10 mouse cellular contexts compared by ENCODE assay signal in the genomic region with DNA sequence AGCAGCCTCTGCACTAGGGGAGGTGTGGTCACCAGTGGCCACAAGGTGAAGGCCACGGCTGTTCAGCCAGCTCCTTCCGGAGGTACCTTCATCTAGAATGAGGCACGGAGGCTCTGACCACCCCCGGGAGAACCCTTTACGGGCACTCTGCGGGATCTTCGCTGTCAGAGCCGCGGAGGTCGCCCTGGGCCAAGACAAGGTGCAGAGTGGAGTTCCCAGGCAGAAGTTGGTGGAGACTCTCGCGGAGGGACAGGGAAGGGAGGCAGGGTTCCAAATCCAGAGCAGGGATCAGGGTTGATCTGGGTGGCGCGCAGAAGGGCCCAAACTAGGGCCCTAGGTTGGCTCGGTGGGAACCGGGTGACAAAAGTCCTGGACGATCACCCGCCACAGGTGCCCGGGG. TPM values are rescaled to one million over a fixed set of nuclear protein-coding genes. Genes with fewer than 3 reads are reported as not detected.
DNase-seq lines count a peak whose midpoint lies in the region; ATAC-seq and TF ChIP-seq lines count a peak whose summit lies in the region.
"Had no signal": no experiment of that assay in that cellular context is flagged by ENCODE, and none has a peak within 500 bp of the region (broad histone marks: within the 10 kb centered on the region; RNA-seq: fewer than 3 reads in every experiment).

No protein-coding gene starts in this region.

- WGBS in heart, embryonic 10.5 days, result under 1% methylated on average over 19 of the region's 19 CpGs
- 4% methylated on average over 19 of the region's 19 CpGs for WGBS in liver, embryonic 13.5 days (ENCODE audit: insufficient replicate concordance)
- WGBS in stomach, postnatal 0 days, result 4% methylated on average over 13 of the region's 19 CpGs

- DNase-seq in heart, embryonic 10.5 days (ENCODE audit: low spot score), result no peak
- DNase-seq in heart, postnatal 25 days (ENCODE audit: low spot score), result no peak
- peak; percentile 9 for DNase-seq in right cerebral cortex, postnatal 25 days
- DNase-seq in right cerebral cortex, postnatal 36 days (ENCODE audit: low spot score in 2 of 2), result no peak
- DNase-seq in liver, embryonic 13.5 days, result no peak
- DNase-seq in stomach, postnatal 0 days (ENCODE audit: low spot score), result no peak
- DNase-seq in layer of hippocampus, adult 9-10 months (ENCODE audit: low spot score), result no peak
- DNase-seq: cerebellum, adult 2 months had no signal

- peaks cover 75% of the 10 kb centered on the region for H3K27me3 ChIP-seq in heart, embryonic 10.5 days (ENCODE audit: insufficient read depth, poor library complexity, severe bottlenecking)
- H3K27me3 ChIP-seq in liver, embryonic 13.5 days, result peaks cover 68% of the 10 kb centered on the region
- peaks cover 12% of the 10 kb centered on the region; the same call in 1 of the 2 replicates for H3K27me3 ChIP-seq in stomach, postnatal 0 days (ENCODE audit: control insufficient read depth, insufficient read depth, low read length)

- TF ChIP-seq CTCF in stomach, postnatal 0 days (IDR thresholded peaks at IDR 0.05; ENCODE audit: low read depth), result no peak

- H3K4me2 ChIP-seq in liver, embryonic 13.5 days, result peak overlapping the region; percentile 57
- H3K4me2 ChIP-seq in stomach, postnatal 0 days (replicated peaks; ENCODE audit: low read depth), result peak overlapping the region; percentile 75

- H3K36me3 ChIP-seq in heart, embryonic 10.5 days, result no peaks in the 10 kb centered on the region
- no peaks in the 10 kb centered on the region for H3K36me3 ChIP-seq in liver, embryonic 13.5 days
- no peaks in the 10 kb centered on the region for H3K36me3 ChIP-seq in stomach, postnatal 0 days (ENCODE audit: control insufficient read depth, insufficient read depth, low read length)

- H3K4me3 ChIP-seq in heart, embryonic 10.5 days, result peak overlapping the region; percentile 63
- peak overlapping the region; percentile 43 for H3K4me3 ChIP-seq in liver, embryonic 13.5 days (replicated peaks)
- peak overlapping the region; percentile 47 for H3K4me3 ChIP-seq in stomach, postnatal 0 days (ENCODE audit: low read depth, low read length)

- H3K27ac ChIP-seq in heart, embryonic 10.5 days, result peak overlapping the region; percentile 48; the same call in 1 of the 2 replicates
- no peak overlapping the region for H3K27ac ChIP-seq in liver, embryonic 13.5 days
- no peak overlapping the region for H3K27ac ChIP-seq in stomach, postnatal 0 days (replicated peaks)

- ATAC-seq in liver, embryonic 13.5 days (ENCODE audit: low read depth), result no peak
- ATAC-seq in stomach, postnatal 0 days (ENCODE audit: low FRiP score, low TSS enrichment), result no peak
- no peak for ATAC-seq in erythroid progenitor cell, adult 5-6 weeks (replicated peaks; ENCODE audit: low FRiP score, poor library complexity, severe bottlenecking)

- intact Hi-C loops in heart, postnatal 25 days (cut with DNase I), result loop anchor here (10.0 kb wide), 1 partner anchor 118 kb away; no protein-coding TSS in a partner anchor

- H3K9ac ChIP-seq in liver, embryonic 13.5 days, result no peak overlapping the region
- peak overlapping the region; percentile 59 for H3K9ac ChIP-seq in stomach, postnatal 0 days (ENCODE audit: low read length)

- peaks cover 32% of the 10 kb centered on the region for H3K4me1 ChIP-seq in heart, embryonic 10.5 days
- peaks cover 9% of the 10 kb centered on the region for H3K4me1 ChIP-seq in liver, embryonic 13.5 days (replicated peaks)
- 0 out of 2 replicates have a peak, but pooled peaks cover 5% of the 10 kb centered on the region for H3K4me1 ChIP-seq in stomach, postnatal 0 days (replicated peaks; ENCODE audit: control insufficient read depth, insufficient read depth)

- H3K9me3 ChIP-seq in heart, embryonic 10.5 days, result no peaks in the 10 kb centered on the region
- no peaks in the 10 kb centered on the region for H3K9me3 ChIP-seq in liver, embryonic 13.5 days (replicated peaks)
- H3K9me3 ChIP-seq in stomach, postnatal 0 days (ENCODE audit: control insufficient read depth, low read length), result no peaks in the 10 kb centered on the region

- no peak for TF ChIP-seq EP300 in stomach, postnatal 0 days (optimal IDR thresholded peaks at IDR 0.05)

RNA-seq across cellular contexts. Expression of gene Zfp853, which starts 0.5 kb away (rescaled TPM):
- polyA plus RNA-seq in heart, embryonic 10.5 days (2016; fragmentation: Nextera tagmentation; extraction: Ambion mirVana), result not detected in 2 replicates
- under 1 TPM in 1 of 2 experiments, not detected in 1; 0.25 TPM for total RNA-seq in heart, postnatal 25 days (2021)
- not detected in 2 replicates for polyA plus RNA-seq in liver, embryonic 13.5 days (2015; fragmentation: Nextera tagmentation; extraction: Ambion mirVana)
- polyA plus RNA-seq in stomach, postnatal 0 days (2015; fragmentation: Nextera tagmentation; extraction: Ambion mirVana), result 0.06 TPM in 2 replicates
- total RNA-seq in erythroid progenitor cell, adult 5-6 weeks (2015; ENCODE audit: low replicate concordance), result not detected in 2 replicates
- not detected in 2 replicates for total RNA-seq in erythroid progenitor cell, adult 5-6 weeks (2017; ENCODE audit: low replicate concordance)
- total RNA-seq: megakaryocyte progenitor cell, adult 5-6 weeks had no signal

RNA-seq across cellular contexts. Expression of gene E130309D02Rik, which starts 22.3 kb away (rescaled TPM):
- 35.0 and 46.1 TPM in 2 replicates for polyA plus RNA-seq in heart, embryonic 10.5 days (2016; fragmentation: Nextera tagmentation; extraction: Ambion mirVana)
- 10 to 100 TPM; 14.1 to 17.2 TPM for total RNA-seq in heart, postnatal 25 days (2021)
- polyA plus RNA-seq in liver, embryonic 13.5 days (2015; fragmentation: Nextera tagmentation; extraction: Ambion mirVana), result 27.4 and 30.4 TPM in 2 replicates
- 15.7 and 18.5 TPM in 2 replicates for polyA plus RNA-seq in stomach, postnatal 0 days (2015; fragmentation: Nextera tagmentation; extraction: Ambion mirVana)
- 14.7 and 20.9 TPM in 2 replicates for total RNA-seq in erythroid progenitor cell, adult 5-6 weeks (2015; ENCODE audit: low replicate concordance)
- total RNA-seq in erythroid progenitor cell, adult 5-6 weeks (2017; ENCODE audit: low replicate concordance), result 7.8 and 8.2 TPM in 2 replicates

RNA-seq across cellular contexts. Expression of gene Zfp316, which starts 23.1 kb away (rescaled TPM):
- polyA plus RNA-seq in heart, embryonic 10.5 days (2016; fragmentation: Nextera tagmentation; extraction: Ambion mirVana), result 2.1 and 2.6 TPM in 2 replicates
- total RNA-seq in heart, postnatal 25 days (2021), result 1 to 10 TPM; 4.8 to 5.7 TPM
- 0.20 and 0.25 TPM in 2 replicates for polyA plus RNA-seq in liver, embryonic 13.5 days (2015; fragmentation: Nextera tagmentation; extraction: Ambion mirVana)
- 1.4 and 1.7 TPM in 2 replicates for polyA plus RNA-seq in stomach, postnatal 0 days (2015; fragmentation: Nextera tagmentation; extraction: Ambion mirVana)
- total RNA-seq in erythroid progenitor cell, adult 5-6 weeks (2015; ENCODE audit: low replicate concordance), result 0.36 TPM in 1 of 2 replicates, not detected in the other
- total RNA-seq in erythroid progenitor cell, adult 5-6 weeks (2017; ENCODE audit: low replicate concordance), result 0.64 and 0.76 TPM in 2 replicates

RNA-seq across cellular contexts. Expression of gene Zdhhc4, which starts 36.2 kb away (rescaled TPM):
- polyA plus RNA-seq in heart, embryonic 10.5 days (2016; fragmentation: Nextera tagmentation; extraction: Ambion mirVana), result 55.5 and 58.6 TPM in 2 replicates
- total RNA-seq in heart, postnatal 25 days (2021), result 10 to 100 TPM; 26.4 to 29.8 TPM
- polyA plus RNA-seq in liver, embryonic 13.5 days (2015; fragmentation: Nextera tagmentation; extraction: Ambion mirVana), result 35.7 and 36.4 TPM in 2 replicates
- 62.6 and 65.2 TPM in 2 replicates for polyA plus RNA-seq in stomach, postnatal 0 days (2015; fragmentation: Nextera tagmentation; extraction: Ambion mirVana)
- 16.6 and 43.6 TPM in 2 replicates for total RNA-seq in erythroid progenitor cell, adult 5-6 weeks (2015; ENCODE audit: low replicate concordance)
- total RNA-seq in erythroid progenitor cell, adult 5-6 weeks (2017; ENCODE audit: low replicate concordance), result 11.6 and 29.8 TPM in 2 replicates

RNA-seq across cellular contexts. Expression of gene Zfp12, which starts 57.9 kb away (rescaled TPM):
- 8.3 and 11.7 TPM in 2 replicates for polyA plus RNA-seq in heart, embryonic 10.5 days (2016; fragmentation: Nextera tagmentation; extraction: Ambion mirVana)
- 10 to 100 TPM in 1 of 2 experiments, 1 to 10 TPM in 1; 9.5 to 11.0 TPM for total RNA-seq in heart, postnatal 25 days (2021)
- 2.2 and 3.1 TPM in 2 replicates for polyA plus RNA-seq in liver, embryonic 13.5 days (2015; fragmentation: Nextera tagmentation; extraction: Ambion mirVana)
- polyA plus RNA-seq in stomach, postnatal 0 days (2015; fragmentation: Nextera tagmentation; extraction: Ambion mirVana), result 4.2 and 4.5 TPM in 2 replicates
- total RNA-seq in erythroid progenitor cell, adult 5-6 weeks (2015; ENCODE audit: low replicate concordance), result 0.36 TPM in 1 of 2 replicates, not detected in the other
- 0.68 and 1.7 TPM in 2 replicates for total RNA-seq in erythroid progenitor cell, adult 5-6 weeks (2017; ENCODE audit: low replicate concordance)
